Mouse (Mus musculus) midbrain, embryonic 16.5 days (tissue): ENCODE measurements around the gene Gramd1a. TPM values are rescaled to one million over a fixed set of nuclear protein-coding genes. Genes with fewer than 3 reads are reported as not detected.

Source experiments
- ATAC-seq: fragments of 200-750 bp; cut with Nextera tagmentation; 2 replicates; pipeline ENCODE4 v1.8.0; 2017; ENCODE audit warnings: moderate TSS enrichment
- H3K27ac ChIP-seq: fragments of 300-500 bp; sonication (generic); 2 replicates; pipeline ENCODE4 v1.5.1; 2014; ENCODE audit warnings: mild to moderate bottlenecking, low read length, mixed read lengths
- H3K27me3 ChIP-seq: fragments of 300-500 bp; sonication (generic); 2 replicates; pipeline ENCODE4 v1.6.1; 2014; ENCODE audit warnings: low read depth, low read length, mixed read lengths; ENCODE audit not compliant: control insufficient read depth, insufficient read depth
- H3K36me3 ChIP-seq: fragments of 300-500 bp; sonication (generic); 2 replicates; pipeline ENCODE4 v1.6.1; 2014; ENCODE audit warnings: mild to moderate bottlenecking, low read length, moderate library complexity, mixed read lengths; ENCODE audit not compliant: control insufficient read depth, insufficient read depth
- H3K4me1 ChIP-seq: fragments of 300-500 bp; sonication (generic); 2 replicates; pipeline ENCODE4 v1.6.1; 2014; ENCODE audit warnings: mild to moderate bottlenecking, low read length, mixed read lengths; ENCODE audit not compliant: control insufficient read depth, insufficient read depth
- H3K4me2 ChIP-seq: fragments of 300-500 bp; sonication (generic); 2 replicates; pipeline ENCODE4 v1.6.1; 2014; ENCODE audit warnings: mild to moderate bottlenecking, low read length, mixed read lengths
- H3K4me3 ChIP-seq: fragments of 300-500 bp; sonication (generic); 2 replicates; pipeline ENCODE4 v1.5.1; 2014; ENCODE audit warnings: low read depth, mild to moderate bottlenecking, low read length, moderate library complexity, mixed read lengths
- H3K9ac ChIP-seq: fragments of 300-500 bp; sonication (generic); 2 replicates; pipeline ENCODE4 v1.6.1; 2014; ENCODE audit warnings: low read depth, low read length, mixed read lengths
- H3K9me3 ChIP-seq: fragments of 300-500 bp; sonication (generic); replicated peaks from 2 replicates; pipeline ENCODE4 v1.6.1; 2014; ENCODE audit warnings: mild to moderate bottlenecking, low read length, mixed read lengths; ENCODE audit not compliant: control insufficient read depth, poor library complexity, severe bottlenecking
- WGBS: fragments of 180-500 bp; shearing (Covaris S2); extraction: QIAGEN DNeasy Blood & Tissue Kit; methylation state at CpG from one replicate; pipeline ENCODE4 v1.1.7; 2014; 5-methylcytosine and 5-hydroxymethylcytosine counted together
- polyA plus RNA-seq: library from polyadenylated mRNA; unstranded; fragments of >200 nt; fragmentation: Nextera tagmentation; extraction: Ambion mirVana; gene quantifications from 2 replicates; pipeline ENCODE4 v1.2.1, GENCODE M21; 2015

Gene Gramd1a
- polyA plus RNA-seq, 1 experiment from 2014 or later: 239 TPM

GRCm38 (mm10) chr7:31170520-31170919 is 14.8 kb upstream of the Gramd1a start:
- H3K27ac ChIP-seq: no peak overlapping the region
- H3K36me3 ChIP-seq: no peaks in the 10 kb centered on the region
- H3K27me3 ChIP-seq: no peaks in the 10 kb centered on the region
- H3K4me2 ChIP-seq: no peak overlapping the region
- no peaks in the 10 kb centered on the region for H3K4me1 ChIP-seq
- ATAC-seq: no peak
- no peak overlapping the region for H3K4me3 ChIP-seq
- no peak overlapping the region for H3K9ac ChIP-seq
- 98% methylated on average over 9 of the region's 9 CpGs for WGBS
- H3K9me3 ChIP-seq: no peaks in the 10 kb centered on the region

GRCm38 (mm10) chr7:31168412-31168811 is 12.7 kb upstream of the Gramd1a start:
- 75% methylated on average over 8 of the region's 8 CpGs for WGBS
- Histone ChIP-seq H3K36me3 (no peaks in the 10 kb centered on the region), H3K9me3 (no peaks in the 10 kb centered on the region), H3K27me3 (no peaks in the 10 kb centered on the region), H3K27ac (no peak overlapping the region), H3K4me1 (no peaks in the 10 kb centered on the region), H3K9ac (no peak overlapping the region), H3K4me2 (no peak overlapping the region), H3K4me3 (no peak overlapping the region)
- ATAC-seq: no peak

GRCm38 (mm10) chr7:31164748-31165147 is 9.1 kb upstream of the Gramd1a start:
- H3K4me1 ChIP-seq: no peaks in the 10 kb centered on the region
- no peak for ATAC-seq
- WGBS: 72% methylated on average over 1 of the region's 1 CpGs
- no peaks in the 10 kb centered on the region for H3K36me3 ChIP-seq
- H3K9ac ChIP-seq: no peak overlapping the region
- H3K27me3 ChIP-seq: no peaks in the 10 kb centered on the region
- H3K27ac ChIP-seq: no peak overlapping the region
- no peak overlapping the region for H3K4me2 ChIP-seq
- no peaks in the 10 kb centered on the region for H3K9me3 ChIP-seq
- no peak overlapping the region for H3K4me3 ChIP-seq

- H3K4me2 ChIP-seq: no peak overlapping the region
- no peak overlapping the region for H3K4me3 ChIP-seq
- no peak for ATAC-seq
- no peak overlapping the region for H3K9ac ChIP-seq
- H3K27me3 ChIP-seq: no peaks in the 10 kb centered on the region
- no peaks in the 10 kb centered on the region for H3K36me3 ChIP-seq
- no peaks in the 10 kb centered on the region for H3K9me3 ChIP-seq
- H3K4me1 ChIP-seq: no peaks in the 10 kb centered on the region
- 54% methylated on average over 3 of the region's 3 CpGs for WGBS
- no peak overlapping the region for H3K27ac ChIP-seq
Observed at GRCm38 (mm10) chr7:31163666-31164577, 8.2 kb upstream of the Gramd1a start.

- Histone ChIP-seq H3K4me3 (no peak overlapping the region), H3K36me3 (no peaks in the 10 kb centered on the region), H3K4me2 (no peak overlapping the region), H3K4me1 (no peaks in the 10 kb centered on the region), H3K9ac (no peak overlapping the region), H3K9me3 (no peaks in the 10 kb centered on the region), H3K27ac (no peak overlapping the region), H3K27me3 (no peaks in the 10 kb centered on the region)
- no peak for ATAC-seq
- WGBS: 70% methylated on average over 11 of the region's 11 CpGs
Observed at GRCm38 (mm10) chr7:31162324-31162723, 6.6 kb upstream of the Gramd1a start.

- ATAC-seq: no peak
- WGBS: 63% methylated on average over 3 of the region's 3 CpGs
- H3K9ac ChIP-seq: no peak overlapping the region
- no peak overlapping the region for H3K4me3 ChIP-seq
- H3K4me1 ChIP-seq: no peaks in the 10 kb centered on the region
- H3K4me2 ChIP-seq: no peak overlapping the region
- no peaks in the 10 kb centered on the region for H3K9me3 ChIP-seq
- H3K27me3 ChIP-seq: no peaks in the 10 kb centered on the region
- H3K27ac ChIP-seq: no peak overlapping the region
- no peaks in the 10 kb centered on the region for H3K36me3 ChIP-seq
Observed at GRCm38 (mm10) chr7:31161831-31162230, 6.1 kb upstream of the Gramd1a start.

GRCm38 (mm10) chr7:31161246-31161645 is 5.5 kb upstream of the Gramd1a start:
- Histone ChIP-seq H3K9me3 (no peaks in the 10 kb centered on the region), H3K27me3 (no peaks in the 10 kb centered on the region), H3K36me3 (no peaks in the 10 kb centered on the region), H3K4me3 (no peak overlapping the region), H3K27ac (no peak overlapping the region), H3K4me2 (no peak overlapping the region), H3K9ac (no peak overlapping the region), H3K4me1 (no peaks in the 10 kb centered on the region)
- no peak for ATAC-seq
- 84% methylated on average over 3 of the region's 3 CpGs for WGBS

- Histone ChIP-seq H3K9me3 (no peaks in the 10 kb centered on the region), H3K9ac (no peak overlapping the region), H3K27ac (no peak overlapping the region), H3K4me1 (no peaks in the 10 kb centered on the region), H3K4me3 (no peak overlapping the region), H3K27me3 (no peaks in the 10 kb centered on the region), H3K36me3 (no peaks in the 10 kb centered on the region), H3K4me2 (no peak overlapping the region)
- WGBS: 95% methylated on average over 5 of the region's 5 CpGs
- no peak for ATAC-seq
Observed at GRCm38 (mm10) chr7:31160763-31161162, 5.1 kb upstream of the Gramd1a start.

- H3K36me3 ChIP-seq: no peaks in the 10 kb centered on the region
- WGBS: 50% methylated on average over 19 of the region's 19 CpGs
- H3K4me3 ChIP-seq: no peak overlapping the region
- no peaks in the 10 kb centered on the region for H3K27me3 ChIP-seq
- ATAC-seq: no peak
- no peak overlapping the region for H3K4me2 ChIP-seq
- peaks cover 10% of the 10 kb centered on the region for H3K4me1 ChIP-seq
- H3K9ac ChIP-seq: no peak overlapping the region
- H3K9me3 ChIP-seq: no peaks in the 10 kb centered on the region
- no peak overlapping the region for H3K27ac ChIP-seq
Observed at GRCm38 (mm10) chr7:31156034-31156928, 585 bp upstream of the Gramd1a start.
